Mouse (Mus musculus): ENCODE data around the gene Ndufb4. TPM values are rescaled to one million over a fixed set of nuclear protein-coding genes. Genes with fewer than 3 reads are reported as not detected.

The Ndufb4 gene
- polyA plus RNA-seq, 1 experiment from 2014 or later, result 32.2 TPM

GRCm38 (mm10) chr16:37687301-37687980 is 33.2 kb upstream of the Ndufb4 start:
- in situ Hi-C loops (cut with MboI; ENCODE audit: low pct_unique_long_range_greater_than_20kb), result loop anchor here (5.0 to 10.0 kb wide), 3 partner anchors 125 to 507 kb away; no protein-coding TSS in a partner anchor
- DNase-seq (ENCODE audit: low read depth, low spot score) (no peak), ATAC-seq (no peak)
- TF ChIP-seq CTCF (IDR thresholded peaks at IDR 0.05), result no peak
- CTCF ChIA-PET, result interaction anchor here (0.9 to 2.1 kb wide), 4 partner anchors 62 to 260 kb away, joined by 3 to 9 read pairs (median 4); no protein-coding TSS in a partner anchor
- POLR2A ChIA-PET, result no interaction called here
- H3K27me3 ChIP-seq, result no peaks in the 10 kb centered on the region

GRCm38 (mm10) chr16:37686834-37687233 is 32.6 kb upstream of the Ndufb4 start:
- ATAC-seq (no peak), DNase-seq (ENCODE audit: low read depth, low spot score) (no peak)
- CTCF ChIA-PET, result no interaction called here
- TF ChIP-seq CTCF (IDR thresholded peaks at IDR 0.05), result no peak
- POLR2A ChIA-PET, result interaction anchor here (0.7 kb wide), 1 partner anchor 127 kb away, joined by 3 read pairs; no protein-coding TSS in a partner anchor
- H3K27me3 ChIP-seq, result no peaks in the 10 kb centered on the region
- in situ Hi-C loops (cut with MboI; ENCODE audit: low pct_unique_long_range_greater_than_20kb), result loop anchor here (5.0 to 10.0 kb wide), 3 partner anchors 125 to 508 kb away; no protein-coding TSS in a partner anchor

- DNase-seq (ENCODE audit: low read depth, low spot score) (no peak), ATAC-seq (no peak)
- no peaks in the 10 kb centered on the region for H3K27me3 ChIP-seq
- POLR2A ChIA-PET, result interaction anchor here (0.7 kb wide), 1 partner anchor 128 kb away, joined by 3 read pairs; no protein-coding TSS in a partner anchor
- CTCF ChIA-PET, result interaction anchor here (0.9 kb wide), 1 partner anchor 92 kb away, joined by 3 read pairs; no protein-coding TSS in a partner anchor
- TF ChIP-seq CTCF (IDR thresholded peaks at IDR 0.05), result no peak
- in situ Hi-C loops (cut with MboI; ENCODE audit: low pct_unique_long_range_greater_than_20kb), result loop anchor here (5.0 to 10.0 kb wide), 3 partner anchors 126 to 509 kb away; no protein-coding TSS in a partner anchor
These were observed 31.8 kb upstream of the Ndufb4 start for GRCm38 (mm10) chr16:37685946-37686600.

- peak; percentile 84 for DNase-seq (ENCODE audit: low read depth, low spot score)
- TF ChIP-seq CTCF (IDR thresholded peaks at IDR 0.05), result peak; percentile 92
- no peaks in the 10 kb centered on the region for H3K27me3 ChIP-seq
- ChIA-PET CTCF (interaction anchor here (0.8 to 3.9 kb wide), 12 partner anchors 8 to 576 kb away, joined by 3 to 14 read pairs (median 4); no protein-coding TSS in a partner anchor), POLR2A (no interaction called here)
- in situ Hi-C loops (cut with MboI; ENCODE audit: low pct_unique_long_range_greater_than_20kb), result loop anchor here (5.0 to 10.0 kb wide), 3 partner anchors 127 to 510 kb away; no protein-coding TSS in a partner anchor
- ATAC-seq, result peak; percentile 55
These were observed 30.6 kb upstream of the Ndufb4 start for GRCm38 (mm10) chr16:37684634-37685441.

- H3K27me3 ChIP-seq, result no peaks in the 10 kb centered on the region
- DNase-seq (ENCODE audit: low read depth, low spot score) (no peak), ATAC-seq (no peak)
- CTCF ChIA-PET, result interaction anchor here (0.8 to 3.9 kb wide), 13 partner anchors 8 to 575 kb away, joined by 3 to 14 read pairs (median 4); no protein-coding TSS in a partner anchor
- POLR2A ChIA-PET, result no interaction called here
- TF ChIP-seq CTCF (IDR thresholded peaks at IDR 0.05), result no peak
- in situ Hi-C loops (cut with MboI; ENCODE audit: low pct_unique_long_range_greater_than_20kb), result loop anchor here (10.0 kb wide), 1 partner anchor 511 kb away; no protein-coding TSS in a partner anchor
These were observed 30.0 kb upstream of the Ndufb4 start for GRCm38 (mm10) chr16:37684259-37684633.

GRCm38 (mm10) chr16:37683154-37684130 is 29.2 kb upstream of the Ndufb4 start:
- ChIA-PET CTCF (interaction anchor here (0.9 to 3.9 kb wide), 21 partner anchors 8 to 574 kb away, joined by 3 to 14 read pairs (median 5); no protein-coding TSS in a partner anchor), POLR2A (interaction anchor here (0.7 kb wide), 1 partner anchor 987 kb away, joined by 3 read pairs; no protein-coding TSS in a partner anchor)
- no peaks in the 10 kb centered on the region for H3K27me3 ChIP-seq
- no peak for DNase-seq (ENCODE audit: low read depth, low spot score)
- in situ Hi-C loops (cut with MboI; ENCODE audit: low pct_unique_long_range_greater_than_20kb), result loop anchor here (10.0 kb wide), 1 partner anchor 511 kb away; no protein-coding TSS in a partner anchor
- ATAC-seq, result no peak
- no peak for TF ChIP-seq CTCF (IDR thresholded peaks at IDR 0.05)

- CTCF ChIA-PET, result interaction anchor here (0.8 to 3.9 kb wide), 24 partner anchors 9 to 575 kb away, joined by 3 to 14 read pairs (median 4); partner anchors contain the start of gene Ndufb4
- ATAC-seq (peak; percentile 82), DNase-seq (ENCODE audit: low read depth, low spot score) (peak; percentile 64)
- no peaks in the 10 kb centered on the region for H3K27me3 ChIP-seq
- peak; percentile 96 for TF ChIP-seq CTCF (IDR thresholded peaks at IDR 0.05)
- in situ Hi-C loops (cut with MboI; ENCODE audit: low pct_unique_long_range_greater_than_20kb), result loop anchor here (10.0 kb wide), 1 partner anchor 512 kb away; no protein-coding TSS in a partner anchor
- POLR2A ChIA-PET, result no interaction called here
These were observed 28.2 kb upstream of the Ndufb4 start for GRCm38 (mm10) chr16:37682309-37682975.

- CTCF ChIA-PET, result no interaction called here
- in situ Hi-C loops (cut with MboI; ENCODE audit: low pct_unique_long_range_greater_than_20kb), result loop anchor here (10.0 kb wide), 1 partner anchor 514 kb away; no protein-coding TSS in a partner anchor
These were observed 26.6 kb upstream of the Ndufb4 start for GRCm38 (mm10) chr16:37680831-37681230.

More at GRCm38 (mm10) chr16:37680831-37681230, 26.6 kb upstream of the Ndufb4 start:
- POLR2A ChIA-PET, result interaction anchor here (0.8 kb wide), 1 partner anchor 294 kb away, joined by 3 read pairs; no protein-coding TSS in a partner anchor
- ATAC-seq (no peak), DNase-seq (ENCODE audit: low read depth, low spot score) (no peak)
- H3K27me3 ChIP-seq, result no peaks in the 10 kb centered on the region
- no peak for TF ChIP-seq CTCF (IDR thresholded peaks at IDR 0.05)

Measured in Patski (cell line).